Mouse (Mus musculus) G1E-ER4 (cell line): Measurements from ENCODE around the gene Tom1l2. TPM values are rescaled to one million over a fixed set of nuclear protein-coding genes. Genes with fewer than 3 reads are reported as not detected.

Experiments used
- GATA1 ChIP-seq: IDR thresholded peaks from one replicate; pipeline ENCODE4 v1.8.0; 2012; ENCODE audit warnings: low read length, inconsistent platforms
- polyA plus RNA-seq: library from polyadenylated mRNA; stranded (reverse); fragments of >175 nt; gene quantifications from 2 replicates; pipeline ENCODE4 v1.2.3, GENCODE M21; 2012

The Tom1l2 gene
- polyA plus RNA-seq, 1 experiment: 38.0 TPM

- TF ChIP-seq GATA1: no peak
These were observed 6.4 kb upstream of the Tom1l2 start for GRCm38 (mm10) chr11:60359138-60359537.

DNA sequence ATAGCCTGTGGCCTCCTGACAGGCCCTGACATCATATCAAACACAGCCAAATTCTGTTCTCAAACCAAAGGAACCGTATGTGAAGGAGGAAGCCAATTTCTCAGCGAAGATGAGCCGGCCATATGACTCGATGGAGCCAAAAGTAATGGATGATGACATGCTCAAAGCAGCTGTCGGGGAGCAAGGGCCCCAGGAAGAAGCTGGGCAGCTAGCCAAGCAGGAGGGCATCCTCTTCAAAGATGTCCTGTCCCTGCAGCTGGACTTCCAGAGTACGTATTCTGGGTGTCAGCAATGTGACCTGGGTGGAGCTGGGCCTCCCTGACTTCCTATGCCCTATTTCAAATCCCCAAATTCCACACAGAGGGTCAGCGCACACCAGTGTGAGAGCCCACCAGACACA, 5.8 kb upstream of the Tom1l2 start:
- no peak for TF ChIP-seq GATA1

GRCm38 (mm10) chr11:60357116-60357515, 4.4 kb upstream of the Tom1l2 start:
- TF ChIP-seq GATA1: no peak

- TF ChIP-seq GATA1: no peak
These were observed 3.2 kb upstream of the Tom1l2 start for GRCm38 (mm10) chr11:60355952-60356351.

DNA sequence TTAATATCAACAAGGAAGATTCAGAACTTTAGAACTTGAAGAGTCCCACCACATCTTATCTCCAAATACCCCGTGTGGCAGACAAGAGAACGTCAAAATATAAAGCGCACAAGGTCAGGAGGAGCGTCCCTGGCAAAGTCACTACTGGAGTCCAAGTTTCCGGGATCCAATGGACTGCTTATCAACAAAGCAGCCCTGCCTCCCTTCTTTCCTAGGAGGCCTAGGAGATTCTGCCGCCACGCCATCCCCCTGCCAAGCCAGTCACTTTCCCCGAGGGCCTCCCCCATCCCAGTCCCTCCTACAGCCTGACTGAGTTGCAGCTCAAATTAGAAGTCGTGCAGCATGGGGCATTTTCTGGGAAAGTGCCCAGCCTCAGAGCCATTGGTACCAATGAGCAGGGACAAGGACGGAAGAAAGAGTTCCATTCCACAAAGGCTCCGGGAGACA, 757 bp downstream of the Tom1l2 start:
- no peak for TF ChIP-seq GATA1

DNA sequence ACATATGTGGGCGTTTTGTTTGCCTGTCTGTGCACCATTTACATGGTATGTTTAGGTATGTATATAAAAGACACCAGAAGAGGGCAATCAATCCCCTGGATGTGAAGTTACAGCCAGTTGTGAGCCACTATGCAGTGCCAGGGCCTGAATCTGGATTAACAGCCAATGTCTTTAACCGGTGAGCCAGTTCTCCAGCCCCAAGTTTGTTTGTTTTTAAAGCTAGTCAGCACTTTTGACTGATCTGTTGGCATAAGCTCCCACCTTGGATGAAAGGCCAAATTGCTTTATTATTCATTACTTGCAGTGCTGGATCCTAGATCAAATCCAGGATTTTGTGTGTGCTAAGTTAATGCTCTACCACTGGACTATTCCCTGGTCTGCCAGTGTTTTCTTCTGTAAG, 1.3 kb downstream of the Tom1l2 start:
- TF ChIP-seq GATA1: no peak

GRCm38 (mm10) chr11:60346537-60346936, 6.2 kb downstream of the Tom1l2 start:
- TF ChIP-seq GATA1: no peak

GRCm38 (mm10) chr11:60345868-60346267, 6.8 kb downstream of the Tom1l2 start:
- TF ChIP-seq GATA1: no peak

DNA sequence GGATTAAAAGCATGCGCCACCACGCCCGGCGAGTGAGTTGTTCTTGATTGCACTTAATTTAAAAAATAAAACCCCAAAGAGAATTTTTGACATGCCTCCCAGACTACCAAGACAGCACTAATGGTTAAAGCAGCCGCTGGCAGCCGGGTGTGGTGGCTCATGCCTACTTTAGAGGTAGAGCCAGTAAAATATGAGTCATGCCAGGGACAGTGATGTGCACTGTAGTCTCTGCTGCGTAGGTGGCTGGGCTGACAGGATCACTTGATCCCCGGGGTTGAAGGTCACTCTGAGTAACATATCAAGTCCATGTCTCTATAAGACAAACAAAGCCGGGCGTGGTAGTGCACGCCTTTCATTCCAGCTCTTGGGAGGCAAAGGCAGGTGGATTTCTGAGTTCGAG, 13.3 kb downstream of the Tom1l2 start:
- no peak for TF ChIP-seq GATA1

DNA sequence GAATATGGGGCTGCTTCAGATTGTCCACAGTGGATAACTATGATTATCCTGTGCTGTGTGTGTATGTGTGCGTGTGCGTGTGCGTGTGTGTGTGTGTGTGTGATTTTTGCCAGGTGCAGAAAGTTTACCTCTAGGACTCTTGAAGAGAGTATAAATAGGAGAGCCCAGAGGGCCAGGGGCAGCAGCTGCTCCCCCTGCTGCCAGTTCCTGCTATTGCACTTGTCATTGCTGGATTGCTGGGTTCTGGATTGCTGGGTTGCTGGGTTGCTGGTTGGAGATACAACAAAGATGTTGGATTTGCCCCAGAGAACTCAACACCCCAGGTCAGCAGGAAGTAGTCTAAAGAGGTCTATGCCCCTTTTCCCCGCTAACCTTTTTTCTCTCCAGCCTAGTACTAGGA, 14.4 kb downstream of the Tom1l2 start:
- no peak for TF ChIP-seq GATA1

DNA sequence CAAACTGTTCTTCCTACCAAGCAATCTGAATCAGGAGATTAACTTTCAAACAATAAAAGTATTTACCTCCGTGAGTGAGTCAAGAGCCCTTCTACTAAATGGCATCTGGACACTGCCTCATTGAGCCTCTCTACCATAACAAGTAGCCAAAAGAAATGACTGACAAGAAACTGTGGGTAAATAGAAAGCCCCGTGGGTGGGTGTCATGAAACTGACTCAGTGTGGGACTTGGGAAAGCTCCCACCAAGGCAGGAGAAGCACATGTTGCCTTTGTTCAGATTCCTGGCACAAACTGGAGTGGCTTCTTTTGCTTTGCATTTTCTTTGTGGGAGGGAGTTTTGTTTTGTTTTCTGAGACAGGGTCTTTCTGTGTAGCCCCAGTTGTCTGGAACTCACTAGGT, 16.9 kb downstream of the Tom1l2 start:
- TF ChIP-seq GATA1: no peak

GRCm38 (mm10) chr11:60334124-60334523, 18.6 kb downstream of the Tom1l2 start:
- TF ChIP-seq GATA1: no peak

- no peak for TF ChIP-seq GATA1
These were observed 19.2 kb downstream of the Tom1l2 start for GRCm38 (mm10) chr11:60333461-60333860.

DNA sequence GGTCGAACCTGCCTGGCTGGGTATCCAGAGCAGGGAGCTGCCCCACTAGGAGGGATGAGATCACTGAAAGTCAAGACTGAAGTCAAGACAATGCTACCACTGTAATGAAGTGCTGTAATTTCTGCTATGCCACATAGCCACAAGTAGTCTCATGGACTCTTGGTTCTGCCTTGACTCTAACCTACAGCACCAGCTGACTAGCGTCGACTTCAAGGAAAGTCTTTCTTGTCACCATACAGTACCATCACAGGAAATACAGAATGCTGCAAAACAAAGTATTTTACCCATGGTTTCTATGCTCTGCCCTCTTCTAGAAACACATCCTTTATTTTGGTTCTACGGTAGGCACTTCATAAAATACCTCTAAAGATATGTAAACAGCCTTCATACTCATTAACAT, 22.2 kb downstream of the Tom1l2 start:
- no peak for TF ChIP-seq GATA1

DNA sequence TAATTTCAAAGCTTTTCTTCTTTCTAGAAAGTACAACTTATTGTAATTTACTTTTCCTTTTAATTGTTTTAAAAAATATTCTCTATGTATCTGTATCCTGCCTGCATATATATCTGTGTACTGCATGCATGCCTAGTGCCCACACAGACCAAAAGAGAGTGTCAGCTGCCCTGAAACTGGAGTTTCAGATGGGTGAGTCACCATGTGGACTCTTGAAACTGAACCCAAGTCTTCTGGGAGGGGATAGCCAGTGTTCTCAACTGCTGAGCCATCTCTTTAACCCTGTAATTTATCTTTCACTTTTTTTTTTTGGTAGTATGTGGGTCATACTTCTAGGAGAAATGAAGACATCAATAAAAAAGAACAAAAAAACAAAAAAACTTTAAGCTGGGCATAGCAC, 29.0 kb downstream of the Tom1l2 start:
- TF ChIP-seq GATA1: no peak

GRCm38 (mm10) chr11:60321438-60321837, 31.3 kb downstream of the Tom1l2 start:
- TF ChIP-seq GATA1: no peak

DNA sequence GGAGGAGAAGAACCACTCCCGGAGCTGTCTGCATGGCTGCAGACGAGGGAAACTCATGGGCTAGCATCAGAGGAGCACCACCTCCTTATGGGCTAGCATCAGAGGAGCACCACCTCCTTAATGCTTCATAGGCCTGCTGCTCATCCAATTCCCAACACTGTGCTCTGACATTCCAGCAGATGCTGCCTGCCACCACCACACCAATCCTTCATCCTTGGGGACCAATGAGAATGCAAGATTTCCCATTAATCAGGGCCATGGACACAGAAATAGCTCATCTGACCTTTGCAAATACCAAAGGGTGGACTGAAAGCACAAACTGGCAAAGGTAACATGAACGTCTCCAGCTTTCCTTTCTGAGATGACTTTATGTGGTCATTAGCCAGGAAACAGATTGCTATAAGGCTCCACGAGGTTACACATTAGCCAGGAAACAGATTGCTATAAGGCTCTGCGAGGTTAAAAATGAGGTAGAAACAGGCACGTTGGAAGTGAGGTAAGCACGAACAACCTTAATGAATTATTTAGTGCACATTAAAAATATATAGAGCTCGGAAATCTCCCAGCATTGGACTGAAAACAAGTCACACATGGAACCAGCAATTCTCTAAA, 32.2 kb downstream of the Tom1l2 start:
- no peak for TF ChIP-seq GATA1
